In the genomic region with DNA sequence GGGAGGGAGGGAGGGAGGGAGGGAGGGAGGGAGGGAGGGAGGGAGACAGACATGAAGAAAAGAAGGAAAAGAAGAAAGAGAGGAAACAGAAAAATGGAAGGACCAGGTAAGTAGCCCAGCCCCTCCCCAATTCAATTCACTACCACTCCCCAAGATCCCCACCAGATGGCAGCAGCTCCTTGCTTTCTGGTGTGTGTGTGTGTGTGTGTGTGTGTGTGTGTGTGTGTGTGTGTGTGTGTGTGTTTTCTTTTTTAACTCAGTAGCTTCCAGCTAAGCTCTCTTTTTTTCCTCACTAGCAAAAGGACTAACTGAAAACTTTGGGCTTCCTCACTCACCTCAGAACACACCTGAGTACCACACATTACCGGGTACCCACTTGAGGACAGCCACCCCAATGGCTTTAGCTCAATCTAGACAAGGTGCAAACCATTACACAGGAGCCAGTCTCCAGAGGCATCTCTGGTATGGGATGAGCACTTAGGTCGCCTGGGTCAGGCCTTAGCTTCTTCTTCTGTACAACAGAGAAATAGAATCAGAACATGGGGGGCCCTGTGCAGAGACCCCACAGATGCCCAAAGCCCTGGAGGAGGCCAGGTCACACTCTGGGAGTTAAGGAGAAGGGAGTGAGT, we compare ENCODE assay signal across 10 mouse cellular contexts.
DNase-seq lines count a peak whose midpoint lies in the region; ATAC-seq lines count a peak whose summit lies in the region.
"Had no signal": no experiment of that assay in that cellular context is flagged by ENCODE, and none has a peak within 500 bp of the region (broad histone marks: within the 10 kb centered on the region; RNA-seq: fewer than 3 reads in every experiment).

No protein-coding gene starts in this region.

- WGBS in embryonic facial prominence, embryonic 11.5 days: 61% methylated on average over 2 of the region's 2 CpGs
- 55% methylated on average over 2 of the region's 2 CpGs for WGBS in lung, embryonic 16.5 days

- no peak overlapping the region for H3K9ac ChIP-seq in embryonic facial prominence, embryonic 11.5 days (replicated peaks; ENCODE audit: low read length)
- no peak overlapping the region for H3K9ac ChIP-seq in lung, embryonic 16.5 days (ENCODE audit: low read length)
- H3K9ac ChIP-seq: embryonic facial prominence, embryonic 13.5 days had no signal

- H3K4me2 ChIP-seq in embryonic facial prominence, embryonic 11.5 days (ENCODE audit: low read depth, low read length): no peak overlapping the region
- no peak overlapping the region for H3K4me2 ChIP-seq in lung, embryonic 16.5 days (ENCODE audit: low read depth, low read length)
- H3K4me2 ChIP-seq: embryonic facial prominence, embryonic 13.5 days had no signal

- no peaks in the 10 kb centered on the region for H3K36me3 ChIP-seq in embryonic facial prominence, embryonic 11.5 days (replicated peaks; ENCODE audit: control insufficient read depth, insufficient read depth, low read depth, low read length)
- no peaks in the 10 kb centered on the region for H3K36me3 ChIP-seq in lung, embryonic 16.5 days (ENCODE audit: control insufficient read depth, insufficient read depth, low read length)
- H3K36me3 ChIP-seq: embryonic facial prominence, embryonic 13.5 days had no signal

- H3K4me3 ChIP-seq in embryonic facial prominence, embryonic 11.5 days (ENCODE audit: low read depth, low read length): no peak overlapping the region
- H3K4me3 ChIP-seq in lung, embryonic 16.5 days (ENCODE audit: low read length): no peak overlapping the region
- H3K4me3 ChIP-seq: embryonic facial prominence, embryonic 13.5 days had no signal

- DNase-seq in layer of hippocampus, adult 11-12 months (ENCODE audit: low spot score): peak; percentile 67
- no peak for DNase-seq in layer of hippocampus, adult 9-10 months (ENCODE audit: low spot score)
- peak; percentile 56 for DNase-seq in ZHBTc4 (ENCODE audit: low read depth, low spot score)
- peak; percentile 77 for DNase-seq in embryonic facial prominence, embryonic 11.5 days (ENCODE audit: low spot score)
- DNase-seq in kidney, adult 9 months: peak; percentile 61
- DNase-seq in ovary, postnatal 36 days (ENCODE audit: low spot score): peak; percentile 34

- no peak overlapping the region for H3K27ac ChIP-seq in embryonic facial prominence, embryonic 11.5 days (replicated peaks; ENCODE audit: low read depth, low read length)
- H3K27ac ChIP-seq in lung, embryonic 16.5 days (ENCODE audit: low read length): no peak overlapping the region
- H3K27ac ChIP-seq: embryonic facial prominence, embryonic 13.5 days; macrophage had no signal

- H3K9me3 ChIP-seq in embryonic facial prominence, embryonic 11.5 days (replicated peaks; ENCODE audit: control insufficient read depth, low read length): no peaks in the 10 kb centered on the region
- no peaks in the 10 kb centered on the region for H3K9me3 ChIP-seq in lung, embryonic 16.5 days (ENCODE audit: control insufficient read depth, low read length)
- H3K9me3 ChIP-seq: embryonic facial prominence, embryonic 13.5 days had no signal

- ATAC-seq in embryonic facial prominence, embryonic 11.5 days (replicated peaks; ENCODE audit: insufficient number of reproducible peaks, low FRiP score, low TSS enrichment, low read depth): no peak
- 0 out of 2 replicates have a peak, but pooled peaks have one; percentile 17 for ATAC-seq in lung, embryonic 16.5 days (ENCODE audit: low read depth)
- no peak for ATAC-seq in inflammation-experienced regulatory T-cells, adult 6 months

- H3K4me1 ChIP-seq in embryonic facial prominence, embryonic 11.5 days (ENCODE audit: control insufficient read depth, insufficient read depth, low read length): no peaks in the 10 kb centered on the region
- H3K4me1 ChIP-seq in lung, embryonic 16.5 days (replicated peaks; ENCODE audit: control insufficient read depth, insufficient read depth, low read length): no peaks in the 10 kb centered on the region
- H3K4me1 ChIP-seq: embryonic facial prominence, embryonic 13.5 days had no signal

- no peaks in the 10 kb centered on the region for H3K27me3 ChIP-seq in embryonic facial prominence, embryonic 11.5 days (ENCODE audit: control insufficient read depth, insufficient read depth, low read length)
- H3K27me3 ChIP-seq in lung, embryonic 16.5 days (ENCODE audit: control insufficient read depth, insufficient read depth, low read depth, low read length): no peaks in the 10 kb centered on the region
- H3K27me3 ChIP-seq: embryonic facial prominence, embryonic 13.5 days had no signal
